Mouse (Mus musculus) embryonic facial prominence, embryonic 11.5 days (tissue): Measurements from ENCODE around the gene Ube3b. TPM values are rescaled to one million over a fixed set of nuclear protein-coding genes. Genes with fewer than 3 reads are reported as not detected.

Experiments
- ATAC-seq: fragments of 200-750 bp; cut with Nextera tagmentation; replicated peaks from 2 replicates; pipeline ENCODE4 v1.8.0; 2017; ENCODE audit warnings: low read depth; ENCODE audit not compliant: insufficient number of reproducible peaks, low FRiP score, low TSS enrichment
- DNase-seq: peaks from one replicate; pipeline ENCODE4 v3.0.0-alpha.2; 2015; ENCODE audit warnings: low spot score
- H3K27ac ChIP-seq: fragments of 300-500 bp; sonication (generic); replicated peaks from 2 replicates; pipeline ENCODE4 v1.5.1; 2014; ENCODE audit warnings: mild to moderate bottlenecking, low read depth, low read length, control low read depth
- H3K27me3 ChIP-seq: fragments of 300-500 bp; sonication (generic); 2 replicates; pipeline ENCODE4 v1.6.1; 2014; ENCODE audit warnings: mild to moderate bottlenecking, low read length, moderate library complexity, mixed read lengths; ENCODE audit not compliant: control insufficient read depth, insufficient read depth
- H3K36me3 ChIP-seq: fragments of 300-500 bp; sonication (generic); replicated peaks from 2 replicates; pipeline ENCODE4 v1.6.1; 2014; ENCODE audit warnings: low read depth, mild to moderate bottlenecking, low read length, moderate library complexity, mixed read lengths; ENCODE audit not compliant: control insufficient read depth, insufficient read depth
- H3K4me1 ChIP-seq: fragments of 300-500 bp; sonication (generic); 2 replicates; pipeline ENCODE4 v1.6.1; 2014; ENCODE audit warnings: low read length, mixed read lengths; ENCODE audit not compliant: control insufficient read depth, insufficient read depth
- H3K4me2 ChIP-seq: fragments of 300-500 bp; sonication (generic); 2 replicates; pipeline ENCODE4 v1.6.1; 2014; ENCODE audit warnings: low read depth, mild to moderate bottlenecking, control low read depth, low read length, moderate library complexity
- H3K4me3 ChIP-seq: fragments of 300-500 bp; sonication (generic); 2 replicates; pipeline ENCODE4 v1.5.1; 2014; ENCODE audit warnings: low read depth, low read length, control low read depth
- H3K9ac ChIP-seq: fragments of 300-500 bp; sonication (generic); replicated peaks from 2 replicates; pipeline ENCODE4 v1.6.1; 2014; ENCODE audit warnings: mild to moderate bottlenecking, control low read depth, low read length
- H3K9me3 ChIP-seq: fragments of 300-500 bp; sonication (generic); replicated peaks from 2 replicates; pipeline ENCODE4 v1.6.1; 2016; ENCODE audit warnings: mild to moderate bottlenecking, low read length, inconsistent platforms, mixed read lengths; ENCODE audit not compliant: control insufficient read depth
- WGBS: fragments of 180-500 bp; shearing (Covaris S2); extraction: QIAGEN DNeasy Blood & Tissue Kit; methylation state at CpG from one replicate; pipeline ENCODE4 v1.1.7; 2014; 5-methylcytosine and 5-hydroxymethylcytosine counted together
- polyA plus RNA-seq: library from polyadenylated mRNA; unstranded; fragments of >200 nt; fragmentation: Nextera tagmentation; extraction: Ambion mirVana; gene quantifications from 2 replicates; pipeline ENCODE4 v1.2.1, GENCODE M21; 2014

The Ube3b gene
- polyA plus RNA-seq, 1 experiment from 2014 or later = 42.3 TPM

DNA sequence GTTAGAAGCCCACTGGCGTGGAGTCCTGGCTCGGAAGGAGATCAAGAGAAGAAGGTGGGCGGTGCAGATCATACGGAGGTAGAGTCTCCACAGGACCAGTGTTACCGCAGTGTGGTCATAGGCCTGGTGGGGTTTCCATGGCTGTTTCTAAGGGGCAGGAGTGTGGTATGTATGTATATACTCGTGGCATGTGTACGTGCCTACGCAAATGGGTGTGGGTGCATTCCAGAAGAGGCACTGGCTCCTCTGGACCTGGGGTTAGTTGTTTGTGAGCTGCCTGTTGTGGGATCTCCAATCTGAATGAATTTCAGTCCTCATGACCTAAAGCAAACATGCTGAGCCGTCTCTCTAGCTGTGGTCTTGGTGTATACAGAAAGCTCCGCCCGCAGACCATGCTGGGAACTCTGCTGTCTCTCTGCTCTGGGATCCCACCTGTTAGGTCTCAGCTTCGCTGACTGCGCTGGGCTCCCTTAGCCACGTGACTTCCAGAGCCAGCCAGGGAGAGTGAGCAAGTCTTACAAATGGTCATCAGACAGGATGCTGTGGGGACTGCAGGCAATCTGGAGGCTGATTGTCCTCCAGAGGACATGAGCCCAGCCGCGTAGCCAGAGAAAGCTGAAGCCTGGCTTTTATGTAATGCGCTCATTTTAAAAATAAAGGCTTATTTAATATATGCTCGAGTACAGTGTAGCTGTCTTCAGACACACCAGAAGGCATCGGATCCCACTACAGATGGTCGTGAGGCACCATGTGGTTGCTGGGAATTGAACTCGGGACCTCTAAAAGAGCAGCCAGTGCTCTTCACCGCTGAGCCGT lies 23.3 kb upstream of the Ube3b start:
- DNase-seq = peak; percentile 45
- Histone ChIP-seq H3K4me1 (peaks cover 3% of the 10 kb centered on the region; the same call in 1 of the 2 replicates), H3K4me3 (no peak overlapping the region), H3K27ac (no peak overlapping the region), H3K9ac (no peak overlapping the region), H3K27me3 (no peaks in the 10 kb centered on the region), H3K36me3 (no peaks in the 10 kb centered on the region), H3K9me3 (no peaks in the 10 kb centered on the region), H3K4me2 (no peak overlapping the region)
- peak; percentile 30 for ATAC-seq
- WGBS = 51% methylated on average over 23 of the region's 23 CpGs

DNA sequence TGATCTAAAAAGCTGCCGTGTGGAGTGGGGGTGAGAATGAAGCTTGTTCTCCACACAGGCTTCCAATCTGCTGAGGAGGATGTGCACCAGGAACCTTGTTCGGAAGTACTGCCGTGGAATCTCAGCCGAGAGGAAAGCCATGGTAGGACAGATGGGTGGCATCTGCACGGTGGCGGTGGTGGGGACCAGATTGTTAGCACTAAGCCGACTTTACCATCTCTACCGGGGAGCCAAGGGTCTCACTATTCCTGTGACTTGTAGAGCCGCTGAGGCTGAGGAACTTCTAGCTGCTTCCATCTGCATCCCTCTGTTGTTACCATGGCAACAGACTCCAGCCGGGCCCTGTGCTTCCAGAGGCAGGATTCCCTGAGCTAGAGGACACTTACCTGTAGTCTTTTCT lies 21.6 kb upstream of the Ube3b start:
- Histone ChIP-seq H3K27ac (no peak overlapping the region), H3K4me3 (no peak overlapping the region), H3K9me3 (no peaks in the 10 kb centered on the region), H3K27me3 (no peaks in the 10 kb centered on the region), H3K4me1 (peaks cover 3% of the 10 kb centered on the region; the same call in 1 of the 2 replicates), H3K9ac (no peak overlapping the region), H3K36me3 (no peaks in the 10 kb centered on the region; the same call in none of the 2 replicates), H3K4me2 (no peak overlapping the region)
- WGBS = 80% methylated on average over 10 of the region's 10 CpGs
- ATAC-seq (no peak), DNase-seq (no peak)

DNA sequence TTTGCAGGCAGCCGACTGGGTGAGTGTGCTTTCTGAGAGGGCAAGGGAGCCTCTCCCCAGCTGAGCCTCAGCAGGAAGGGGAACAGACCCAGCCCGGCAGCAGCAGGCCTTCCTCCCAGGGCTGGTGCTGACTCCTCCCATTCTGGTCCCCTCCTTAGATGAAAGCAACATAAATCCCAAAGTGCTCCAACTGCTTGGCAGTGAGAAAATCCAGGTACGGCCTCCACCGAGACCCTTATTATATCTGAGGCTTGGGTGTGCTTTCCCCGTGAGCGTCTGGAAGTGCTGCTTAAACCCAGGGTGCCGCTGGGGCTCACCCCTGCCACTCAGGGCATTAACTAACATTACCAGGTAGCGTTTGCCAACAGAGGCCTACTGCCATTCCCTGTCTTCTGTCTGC lies 20.8 kb upstream of the Ube3b start:
- peaks cover 2% of the 10 kb centered on the region for H3K36me3 ChIP-seq
- no peak for ATAC-seq
- peaks cover 3% of the 10 kb centered on the region; the same call in 1 of the 2 replicates for H3K4me1 ChIP-seq
- H3K9ac ChIP-seq = no peak overlapping the region
- no peaks in the 10 kb centered on the region for H3K27me3 ChIP-seq
- no peak for DNase-seq
- H3K4me2 ChIP-seq = no peak overlapping the region
- no peaks in the 10 kb centered on the region for H3K9me3 ChIP-seq
- H3K4me3 ChIP-seq = no peak overlapping the region
- H3K27ac ChIP-seq = peak overlapping the region; percentile 22; the same call in 1 of the 2 replicates
- WGBS = 71% methylated on average over 8 of the region's 8 CpGs

GRCm38 (mm10) chr5:114360968-114361367 lies 19.4 kb upstream of the Ube3b start:
- ATAC-seq (no peak), DNase-seq (no peak)
- Histone ChIP-seq H3K4me3 (no peak overlapping the region), H3K9ac (no peak overlapping the region), H3K4me1 (peaks cover 3% of the 10 kb centered on the region; the same call in 1 of the 2 replicates), H3K4me2 (no peak overlapping the region), H3K27me3 (no peaks in the 10 kb centered on the region), H3K36me3 (peaks cover 2% of the 10 kb centered on the region), H3K27ac (no peak overlapping the region), H3K9me3 (no peaks in the 10 kb centered on the region)
- WGBS = 82% methylated on average over 15 of the region's 15 CpGs

DNA sequence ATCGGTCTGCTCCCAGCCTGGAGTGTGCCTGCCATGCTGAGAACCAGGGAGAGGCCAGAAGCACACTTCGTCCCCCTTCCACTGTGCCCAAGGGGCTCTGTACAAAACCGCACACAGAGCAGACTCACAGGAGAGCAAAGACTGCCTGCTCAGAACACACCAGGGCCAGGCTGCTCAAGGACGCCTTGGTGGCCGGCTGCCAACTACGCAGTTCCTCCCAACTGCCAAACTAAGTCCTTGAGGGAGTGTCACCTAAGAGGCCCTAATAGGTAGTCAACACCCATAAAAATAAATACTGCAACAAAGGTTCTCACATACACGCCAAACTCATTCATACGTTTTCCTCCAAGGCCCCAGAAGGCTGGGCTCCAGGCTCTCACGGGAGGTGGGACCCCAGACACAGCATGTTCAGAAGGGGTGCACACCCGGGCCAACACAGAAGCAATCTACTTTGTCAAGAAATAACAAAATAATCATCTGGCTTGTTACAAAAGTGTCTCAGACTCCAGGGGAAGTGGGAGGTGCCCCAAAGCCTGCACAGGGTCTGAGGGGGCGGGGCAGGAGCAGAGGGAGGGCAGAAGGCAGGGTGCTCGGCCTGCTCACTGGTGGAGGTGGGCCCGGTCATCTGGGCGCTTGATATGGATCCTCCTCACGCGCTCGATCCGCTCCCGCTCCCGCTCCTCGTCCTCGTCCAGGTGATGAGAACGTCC lies 15.2 kb upstream of the Ube3b start:
- H3K9ac ChIP-seq = no peak overlapping the region
- H3K4me3 ChIP-seq = no peak overlapping the region
- H3K4me2 ChIP-seq = no peak overlapping the region
- peaks cover 17% of the 10 kb centered on the region for H3K36me3 ChIP-seq
- no peaks in the 10 kb centered on the region for H3K27me3 ChIP-seq
- no peak for ATAC-seq
- WGBS = 91% methylated on average over 23 of the region's 23 CpGs
- no peaks in the 10 kb centered on the region for H3K9me3 ChIP-seq
- no peak for DNase-seq
- no peak overlapping the region for H3K27ac ChIP-seq
- peaks cover 4% of the 10 kb centered on the region for H3K4me1 ChIP-seq

DNA sequence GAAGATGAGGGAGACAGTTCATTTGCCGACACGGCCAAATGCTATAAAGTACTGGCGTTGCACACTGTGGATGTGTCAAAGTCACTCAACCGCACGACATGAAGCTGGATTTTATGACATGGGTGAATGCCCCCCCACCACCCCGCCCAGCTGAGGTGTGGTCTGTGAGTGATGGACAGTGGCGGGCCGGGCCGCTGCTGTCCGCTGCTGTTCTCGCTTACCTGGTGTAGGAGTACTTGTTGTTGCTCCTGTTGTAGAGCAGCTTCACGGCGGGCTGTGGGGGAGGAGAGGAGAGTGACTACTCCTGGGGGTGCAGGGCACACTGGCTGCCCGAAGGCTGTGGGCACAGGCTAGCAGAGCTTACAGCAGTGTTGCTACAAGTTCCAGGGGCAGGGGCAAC lies 12.3 kb upstream of the Ube3b start:
- DNase-seq (no peak), ATAC-seq (no peak)
- Histone ChIP-seq H3K27ac (no peak overlapping the region), H3K4me2 (no peak overlapping the region), H3K27me3 (no peaks in the 10 kb centered on the region), H3K36me3 (peaks cover 17% of the 10 kb centered on the region), H3K9me3 (no peaks in the 10 kb centered on the region), H3K4me3 (no peak overlapping the region), H3K4me1 (peaks cover 15% of the 10 kb centered on the region), H3K9ac (no peak overlapping the region)
- 96% methylated on average over 14 of the region's 14 CpGs for WGBS

DNA sequence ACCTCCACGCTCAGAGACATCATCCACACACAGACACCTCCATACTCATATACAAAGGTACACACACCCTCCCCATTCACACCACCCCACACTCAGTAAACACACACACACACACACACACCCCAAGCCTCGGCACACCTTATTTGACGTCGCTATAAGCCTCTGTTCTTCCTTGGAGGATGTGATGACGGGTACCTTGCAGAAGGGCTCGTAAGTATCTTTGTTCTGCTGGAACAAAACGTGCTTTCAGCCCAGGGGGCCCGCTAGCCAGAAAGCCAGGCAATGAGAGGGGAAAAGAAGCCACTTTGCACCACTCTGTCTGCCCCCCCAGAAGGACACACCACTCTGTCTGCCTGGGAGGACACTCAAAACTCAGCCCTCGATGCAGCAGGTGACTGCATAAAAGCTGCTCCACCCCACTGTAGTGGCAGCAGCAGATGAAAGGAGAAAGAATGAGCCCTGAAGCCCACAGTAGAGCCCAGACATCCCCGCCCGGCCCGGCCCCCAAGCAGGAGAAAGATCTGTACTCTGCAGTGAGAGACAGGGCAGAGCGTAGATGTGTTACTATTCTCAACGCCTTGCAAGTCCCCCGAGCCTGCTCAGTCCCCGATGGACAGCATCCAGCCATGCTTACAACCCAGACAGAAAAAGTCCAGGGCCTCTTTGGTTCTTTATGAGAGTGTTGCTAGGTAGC lies 11.5 kb upstream of the Ube3b start:
- Histone ChIP-seq H3K27ac (no peak overlapping the region), H3K4me1 (peaks cover 15% of the 10 kb centered on the region), H3K4me3 (no peak overlapping the region), H3K9ac (no peak overlapping the region), H3K4me2 (no peak overlapping the region), H3K9me3 (no peaks in the 10 kb centered on the region), H3K27me3 (no peaks in the 10 kb centered on the region), H3K36me3 (peaks cover 22% of the 10 kb centered on the region)
- no peak for ATAC-seq
- 90% methylated on average over 16 of the region's 16 CpGs for WGBS
- no peak for DNase-seq
